Mouse (Mus musculus) T-helper 1 cell (primary cell): ENCODE data around the gene Pear1.

Source experiments
- in situ Hi-C: fragments of 300-600 bp; cut with MboI, MseI; formaldehyde crosslinking; loops from one replicate; pipeline ENCODE4 v1.15.1; 2025; ENCODE audit warnings: high pct_unique_total_duplicates

Gene Pear1

GRCm38 (mm10) chr3:87809322-87809962 is 14.7 kb downstream of the Pear1 start:
- in situ Hi-C loops: no loop called here

GRCm38 (mm10) chr3:87804038-87804677 is 19.9 kb downstream of the Pear1 start:
- in situ Hi-C loops: no loop called here

GRCm38 (mm10) chr3:87801681-87802080 is 22.4 kb downstream of the Pear1 start:
- in situ Hi-C loops: no loop called here

GRCm38 (mm10) chr3:87796736-87797334 is 27.3 kb downstream of the Pear1 start, which contains the start of gene Insrr:
Gene Insrr, plus strand, starts transcription at chr3:87796951.
- in situ Hi-C loops: no loop called here

- in situ Hi-C loops: no loop called here
Observed at GRCm38 (mm10) chr3:87795336-87796277, 28.5 kb downstream of the Pear1 start.

DNA sequence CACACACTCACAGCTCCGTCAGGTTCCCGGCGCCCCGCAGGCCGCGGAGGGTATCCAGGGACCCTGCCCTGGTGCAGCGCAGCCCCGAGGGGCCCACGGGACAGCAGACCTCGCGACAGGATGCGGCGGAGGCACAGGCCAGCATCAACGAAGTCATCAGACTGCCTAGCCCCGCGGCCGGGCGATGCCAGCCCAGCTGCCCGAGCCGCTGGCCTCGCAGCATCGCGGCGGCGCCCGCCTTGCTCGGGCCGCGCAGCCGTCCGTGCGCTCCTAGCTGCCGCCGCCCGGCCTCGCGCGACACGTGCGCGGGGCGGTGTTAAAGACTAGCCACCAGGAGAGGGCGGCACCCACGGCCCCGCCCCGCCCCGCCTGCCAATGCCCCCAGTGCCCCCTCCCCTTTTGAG is 29.2 kb downstream of the Pear1 start, which contains the start of gene Ntrk1:
Gene Ntrk1 (minus strand): TSS at position 241 of the 404 bp plus-strand sequence.
- in situ Hi-C loops: no loop called here

DNA sequence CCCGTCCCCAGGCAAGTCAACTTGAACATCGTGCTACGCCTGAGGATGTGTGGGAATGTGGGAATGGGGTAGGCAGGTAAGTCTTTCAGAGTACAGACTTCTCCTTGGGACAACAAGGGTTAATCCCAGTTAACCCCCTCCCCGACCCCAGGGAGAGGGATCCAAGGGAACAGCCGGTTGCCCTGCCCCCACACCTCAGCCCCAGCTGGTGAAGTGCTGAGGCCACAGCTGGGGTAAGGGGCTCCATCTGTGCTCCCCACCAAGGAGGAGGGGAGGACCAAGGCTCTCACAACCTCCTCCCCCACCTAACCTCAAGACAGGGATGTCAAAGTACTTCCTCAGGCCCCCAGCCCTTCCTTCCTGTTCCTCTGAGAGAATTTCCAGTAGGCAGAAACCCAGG is 34.3 kb downstream of the Pear1 start:
- in situ Hi-C loops: no loop called here

DNA sequence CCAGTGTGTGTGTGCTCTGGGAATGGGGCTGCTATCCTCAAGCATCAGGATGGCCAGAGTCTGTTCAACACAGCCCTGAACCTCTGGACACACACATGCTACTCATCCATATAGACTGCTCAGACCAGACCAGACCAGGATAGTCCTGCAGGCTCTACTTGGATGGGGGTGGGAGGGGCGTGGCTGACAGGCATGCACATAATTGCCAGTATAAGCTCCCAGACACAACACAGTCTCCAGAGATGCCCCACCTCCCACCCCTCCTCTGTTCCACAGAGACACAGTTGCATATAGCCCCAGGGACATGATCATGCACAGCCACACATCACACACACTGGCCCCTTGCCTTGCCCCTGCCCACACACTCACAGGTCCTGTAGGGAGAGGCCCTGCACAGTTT is 34.9 kb downstream of the Pear1 start:
- in situ Hi-C loops: no loop called here

DNA sequence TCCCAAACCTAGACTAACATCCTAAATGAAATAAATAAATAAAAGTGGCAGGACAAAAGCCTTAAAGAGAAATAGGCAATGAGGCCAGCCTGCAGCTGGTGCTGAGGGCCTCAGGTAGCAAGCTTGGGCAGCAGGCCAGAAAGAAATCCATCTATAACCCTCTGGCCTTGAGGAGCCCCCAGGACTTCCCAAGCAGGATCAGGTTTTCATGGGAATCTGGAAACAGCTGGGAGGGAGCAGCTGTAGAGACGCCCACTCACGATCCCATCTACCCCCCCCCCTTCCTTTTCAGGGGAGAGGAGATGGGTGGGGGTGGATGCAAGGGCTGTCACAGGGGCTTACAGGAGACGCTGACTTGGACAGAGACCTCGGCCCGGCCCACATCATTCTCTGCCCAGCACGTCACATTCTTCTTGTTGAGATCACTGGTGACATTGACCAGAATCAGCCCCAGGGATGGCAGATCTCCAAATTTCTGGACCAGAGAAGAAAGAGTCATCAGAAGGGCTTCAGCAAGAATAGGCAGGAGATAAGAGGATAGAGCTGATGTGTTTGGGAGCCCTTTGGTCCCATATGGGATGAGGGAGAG is 38.4 kb downstream of the Pear1 start:
- in situ Hi-C loops: no loop called here

DNA sequence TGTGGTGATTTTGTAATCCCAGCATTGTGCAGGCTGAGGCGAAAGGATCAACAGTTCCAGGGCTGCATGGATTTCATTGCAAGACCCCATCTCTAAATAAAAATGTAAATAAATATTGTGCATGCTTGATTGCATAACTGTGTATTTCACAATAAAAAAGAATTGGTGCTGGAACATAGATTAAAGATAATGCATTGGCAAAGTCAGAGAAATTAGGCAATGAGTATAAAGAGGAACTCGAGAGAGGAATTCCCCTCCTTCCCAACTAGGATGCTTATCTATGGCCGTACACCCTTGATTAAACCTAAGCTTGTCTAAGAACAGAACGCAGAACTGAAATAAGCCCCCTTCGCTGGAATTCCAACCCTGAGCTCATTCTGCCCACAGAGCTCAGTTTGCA is 39.0 kb downstream of the Pear1 start:
- in situ Hi-C loops: no loop called here

- in situ Hi-C loops: no loop called here
Observed at GRCm38 (mm10) chr3:87783282-87784023, 40.7 kb downstream of the Pear1 start.

DNA sequence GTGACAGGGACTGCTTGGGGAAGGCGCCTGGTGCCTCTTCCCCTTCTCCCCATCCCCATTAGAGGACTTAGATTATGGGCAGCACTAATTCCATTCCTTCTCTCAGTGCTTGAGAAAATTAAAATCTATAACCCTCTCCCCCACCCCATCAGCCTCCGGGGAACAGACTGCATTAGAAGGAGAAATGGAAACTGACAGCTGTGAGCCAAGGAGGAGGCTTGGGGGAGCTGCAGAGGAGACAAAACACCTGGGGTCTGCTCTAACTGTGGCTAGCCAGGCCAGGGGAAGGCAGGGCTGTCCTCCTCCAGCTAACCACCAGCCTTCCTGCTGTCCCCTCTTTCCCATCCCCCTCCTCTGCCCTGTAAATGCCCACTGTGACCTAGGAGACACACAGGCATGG is 45.0 kb downstream of the Pear1 start:
- in situ Hi-C loops: no loop called here

DNA sequence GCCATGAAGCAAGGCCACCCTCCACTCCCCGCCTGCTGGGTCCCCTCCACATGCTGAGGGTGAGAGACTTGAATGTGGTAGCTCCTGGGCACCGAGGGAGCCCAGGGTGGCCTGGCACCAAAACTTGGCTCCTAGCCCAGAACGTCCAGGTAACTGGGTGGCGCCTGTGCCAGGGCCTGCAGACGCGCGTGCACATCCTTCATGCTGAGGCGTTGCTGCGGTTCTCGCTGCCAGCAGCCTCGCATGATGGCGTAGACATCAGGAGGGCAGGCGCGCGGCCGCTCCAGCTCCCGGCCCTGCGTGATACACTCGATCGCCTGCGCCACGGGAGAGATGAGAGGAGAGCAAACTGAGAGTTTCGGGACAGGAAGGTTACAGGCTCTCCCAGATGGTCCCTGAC is 45.8 kb downstream of the Pear1 start:
- in situ Hi-C loops: no loop called here

- in situ Hi-C loops: no loop called here
Observed at GRCm38 (mm10) chr3:87771088-87771487, 53.0 kb downstream of the Pear1 start.

- in situ Hi-C loops: no loop called here
Observed at GRCm38 (mm10) chr3:87770280-87770679, 53.8 kb downstream of the Pear1 start.

GRCm38 (mm10) chr3:87769506-87769905 is 54.6 kb downstream of the Pear1 start:
- in situ Hi-C loops: loop anchor here (5.0 kb wide), 1 partner anchor 48 kb away; no protein-coding TSS in a partner anchor

- in situ Hi-C loops: loop anchor here (5.0 kb wide), 1 partner anchor 48 kb away; no protein-coding TSS in a partner anchor
Observed at GRCm38 (mm10) chr3:87768844-87769243, 55.3 kb downstream of the Pear1 start.

DNA sequence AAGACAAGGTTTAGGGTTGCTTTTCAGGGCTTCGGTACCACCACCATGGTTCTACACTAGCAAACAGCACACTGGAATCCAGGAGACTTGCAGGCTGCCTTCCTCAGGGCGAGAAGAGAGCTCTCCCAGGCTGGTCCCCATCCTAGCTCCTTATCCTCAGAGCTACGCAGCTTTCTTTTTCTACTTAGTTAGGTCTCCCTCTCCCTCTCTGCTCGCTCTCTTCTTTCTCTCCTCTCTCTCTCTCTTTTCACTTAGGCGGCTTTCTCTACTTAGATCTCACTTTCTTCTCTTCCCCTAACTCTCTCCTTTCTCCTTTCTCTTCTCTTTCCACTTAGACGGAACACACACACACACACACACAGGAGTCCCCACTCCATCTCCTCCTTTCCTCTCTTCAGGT is 55.7 kb downstream of the Pear1 start:
- in situ Hi-C loops: loop anchor here (5.0 kb wide), 1 partner anchor 49 kb away; no protein-coding TSS in a partner anchor

GRCm38 (mm10) chr3:87767764-87768163 is 56.3 kb downstream of the Pear1 start:
- in situ Hi-C loops: loop anchor here (5.0 kb wide), 1 partner anchor 50 kb away; no protein-coding TSS in a partner anchor

DNA sequence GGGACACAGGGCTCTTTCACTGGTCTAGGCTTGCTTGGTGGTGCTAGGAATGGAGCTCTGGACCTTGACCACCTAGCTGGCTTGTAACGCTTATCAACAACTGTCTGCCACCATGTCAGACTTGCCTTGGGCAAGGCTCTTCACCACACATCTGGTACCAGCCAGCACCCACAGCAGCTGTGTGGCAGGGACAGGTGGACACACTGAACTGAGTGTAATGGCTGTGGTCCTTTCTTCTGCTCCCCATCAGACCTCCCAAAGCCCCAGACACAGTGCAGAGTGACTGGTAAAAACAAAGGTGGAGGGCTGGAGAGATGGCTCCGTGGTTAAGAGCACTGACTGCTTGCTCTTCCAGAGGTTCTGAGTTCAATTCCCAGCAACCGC is 57.8 kb downstream of the Pear1 start:
- in situ Hi-C loops: loop anchor here (5.0 kb wide), 1 partner anchor 51 kb away; no protein-coding TSS in a partner anchor
